Mouse (Mus musculus): ENCODE data around the gene Abtb2. TPM values are rescaled to one million over a fixed set of nuclear protein-coding genes. Genes with fewer than 3 reads are reported as not detected.

Gene Abtb2
- total and polyA plus RNA-seq, 3 experiments, result 0.12 to 0.13 TPM; not detected in 1

DNA sequence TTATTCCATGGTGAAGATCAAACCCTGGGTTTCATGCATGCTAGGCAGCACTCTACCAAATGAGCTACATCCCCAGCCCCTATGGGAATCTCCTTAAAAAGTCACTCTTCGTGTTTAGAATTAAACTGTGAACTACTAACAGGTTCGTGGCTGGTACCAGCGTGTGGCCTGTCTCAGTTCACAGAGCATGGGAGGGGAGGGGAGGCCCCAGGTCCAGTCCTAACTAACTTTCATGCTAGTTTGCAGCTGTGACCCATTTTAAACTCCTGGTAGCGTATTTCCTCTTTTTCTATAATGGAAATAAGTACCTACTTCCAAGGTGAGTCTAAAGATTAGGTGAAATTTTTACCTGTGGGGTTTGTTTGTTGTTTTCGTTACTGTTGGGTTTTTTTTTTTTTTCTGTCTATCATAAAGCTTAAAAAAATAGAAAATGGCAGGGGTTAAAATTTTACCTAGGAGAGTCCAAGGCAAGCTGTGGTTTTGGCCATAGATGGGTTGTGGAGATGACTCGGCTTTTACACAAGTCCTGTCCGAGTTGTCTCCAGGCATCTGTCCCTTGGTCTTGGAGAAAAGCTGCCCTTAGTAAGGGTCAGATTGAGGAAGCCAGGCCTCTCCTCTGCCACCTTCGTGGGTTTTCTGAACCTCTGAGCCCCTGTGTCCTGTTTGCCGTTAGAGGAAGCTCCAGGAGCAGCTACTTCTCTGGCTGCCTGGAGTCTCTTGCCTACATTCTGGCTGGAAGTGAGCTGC, 114.4 kb downstream of the Abtb2 start:
- H3K27ac ChIP-seq (ENCODE audit: control insufficient read depth, low read depth, low read length), result no peak overlapping the region
- H3K79me2 ChIP-seq (ENCODE audit: control insufficient read depth, insufficient read depth, low read length, poor library complexity), result no peaks in the 10 kb centered on the region
- no peak for TF ChIP-seq TCF12 (IDR thresholded peaks at IDR 0.05; ENCODE audit: low read depth, low read length)
- TF ChIP-seq MEF2A (IDR thresholded peaks at IDR 0.05; ENCODE audit: extremely low read depth, insufficient replicate concordance, low read depth, low read length, poor library complexity, severe bottlenecking), result no peak
- no peak for TF ChIP-seq EP300 (IDR thresholded peaks at IDR 0.05; ENCODE audit: low read depth in 1 of 2, low read length in 2 of 2)
- no peak for TF ChIP-seq BHLHE40 (IDR thresholded peaks at IDR 0.05; ENCODE audit: borderline replicate concordance, low read depth, low read length)
- TF ChIP-seq MYC (IDR thresholded peaks at IDR 0.05; ENCODE audit: low read depth, low read length), result no peak
- no peak for TF ChIP-seq ZNF384 (IDR thresholded peaks at IDR 0.05; ENCODE audit: low read depth, low read length)
- no peak for TF ChIP-seq MAZ (IDR thresholded peaks at IDR 0.05; ENCODE audit: low read depth, low read length)
- TF ChIP-seq E2F4 (IDR thresholded peaks at IDR 0.05; ENCODE audit: borderline replicate concordance, low read depth, low read length), result no peak
- no peak for TF ChIP-seq POLR2AphosphoS5 (IDR thresholded peaks at IDR 0.05; ENCODE audit: borderline replicate concordance, low read depth, low read length)
- no peak for TF ChIP-seq NRF1 (IDR thresholded peaks at IDR 0.05; ENCODE audit: insufficient read depth, low read depth, low read length, poor library complexity, severe bottlenecking)
- no peak for DNase-seq (ENCODE audit: low read depth, low spot score)
- H3K4me3 ChIP-seq (ENCODE audit: control insufficient read depth in 1 of 2, insufficient read depth in 1 of 2, low read depth in 2 of 2, low read length in 2 of 2), result no peak overlapping the region
- H3K27me3 ChIP-seq (ENCODE audit: control insufficient read depth in 1 of 2, insufficient read depth in 2 of 2, low read length in 2 of 2), result no peaks in the 10 kb centered on the region
- H3K9me3 ChIP-seq (replicated peaks; ENCODE audit: insufficient read depth, low read length), result no peaks in the 10 kb centered on the region
- H3K36me3 ChIP-seq (ENCODE audit: control insufficient read depth in 1 of 2, insufficient read depth in 2 of 2, low read length in 2 of 2), result peaks cover 0 to 4% of the 10 kb centered on the region in 2 experiments; a peak in 2 of 4 replicates
- H3K4me1 ChIP-seq (ENCODE audit: control insufficient read depth in 1 of 2, insufficient read depth in 2 of 2, low read length in 2 of 2), result peaks cover 6 to 10% of the 10 kb centered on the region in 2 experiments
- H3K9ac ChIP-seq (ENCODE audit: control insufficient read depth, low read depth, low read length, poor library complexity, severe bottlenecking), result no peak overlapping the region

DNA sequence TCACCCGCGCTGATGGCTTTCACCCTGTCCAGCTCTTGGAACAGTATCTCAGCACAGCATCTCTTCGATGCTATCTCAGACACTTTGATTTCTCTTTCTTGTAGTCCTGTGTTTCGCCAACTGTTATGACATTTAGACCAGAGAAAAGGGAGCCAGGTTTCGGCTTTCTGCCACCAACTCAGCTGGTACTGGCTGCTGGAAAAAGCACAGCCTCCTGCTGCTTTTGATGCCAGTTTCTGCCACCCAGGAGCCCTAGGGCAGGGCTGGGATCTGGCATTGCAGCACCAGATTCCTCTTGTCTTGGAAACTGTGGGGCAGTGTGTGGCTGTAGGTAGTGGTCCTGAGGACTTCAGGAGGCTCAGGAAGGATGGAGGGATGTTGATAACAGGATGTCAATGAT, 115.0 kb downstream of the Abtb2 start:
- Histone ChIP-seq H3K4me3 (ENCODE audit: control insufficient read depth in 1 of 2, insufficient read depth in 1 of 2, low read depth in 2 of 2, low read length in 2 of 2) (no peak overlapping the region), H3K4me1 (ENCODE audit: control insufficient read depth in 1 of 2, insufficient read depth in 2 of 2, low read length in 2 of 2) (peaks cover 12% of the 10 kb centered on the region in 2 experiments), H3K27me3 (ENCODE audit: control insufficient read depth in 1 of 2, insufficient read depth in 2 of 2, low read length in 2 of 2) (no peaks in the 10 kb centered on the region), H3K9ac (ENCODE audit: control insufficient read depth, low read depth, low read length, poor library complexity, severe bottlenecking) (no peak overlapping the region), H3K27ac (ENCODE audit: control insufficient read depth, low read depth, low read length) (no peak overlapping the region), H3K36me3 (ENCODE audit: control insufficient read depth in 1 of 2, insufficient read depth in 2 of 2, low read length in 2 of 2) (peaks cover 0 to 4% of the 10 kb centered on the region in 2 experiments; a peak in 2 of 4 replicates), H3K9me3 (replicated peaks; ENCODE audit: insufficient read depth, low read length) (no peaks in the 10 kb centered on the region), H3K79me2 (ENCODE audit: control insufficient read depth, insufficient read depth, low read length, poor library complexity) (no peaks in the 10 kb centered on the region)
- no peak for TF ChIP-seq TAL1 (IDR thresholded peaks at IDR 0.05; ENCODE audit: low read length)
- no peak for TF ChIP-seq RAD21 (IDR thresholded peaks at IDR 0.05; ENCODE audit: low read depth, low read length)
- TF ChIP-seq TCF12 (IDR thresholded peaks at IDR 0.05; ENCODE audit: low read depth, low read length), result no peak
- no peak for TF ChIP-seq ZNF384 (IDR thresholded peaks at IDR 0.05; ENCODE audit: low read depth, low read length)
- TF ChIP-seq UBTF (IDR thresholded peaks at IDR 0.05; ENCODE audit: borderline replicate concordance, insufficient read depth, low read depth, low read length), result no peak
- TF ChIP-seq POLR2AphosphoS2 (IDR thresholded peaks at IDR 0.05; ENCODE audit: low read length), result no peak
- no peak for TF ChIP-seq SIN3A (IDR thresholded peaks at IDR 0.05; ENCODE audit: low read length)
- TF ChIP-seq JUND (IDR thresholded peaks at IDR 0.05; ENCODE audit: low read depth, low read length), result no peak
- no peak for TF ChIP-seq MYB (IDR thresholded peaks at IDR 0.05; ENCODE audit: low read depth, low read length)
- TF ChIP-seq ETS1 (IDR thresholded peaks at IDR 0.05; ENCODE audit: low read depth, low read length), result no peak
- no peak for DNase-seq (ENCODE audit: low read depth, low spot score)

Data from MEL (cell line).